Mouse (Mus musculus) limb, embryonic 13.5 days (tissue): ENCODE results near the gene Lrrc8d. TPM values are rescaled to one million over a fixed set of nuclear protein-coding genes. Genes with fewer than 3 reads are reported as not detected.

Experiments used
- ATAC-seq: fragments of 200-750 bp; cut with Nextera tagmentation; 2 replicates; pipeline ENCODE4 v1.8.0; 2017; ENCODE audit warnings: low read depth, moderate number of reproducible peaks, moderate TSS enrichment; ENCODE audit not compliant: low FRiP score
- H3K27ac ChIP-seq: fragments of 300-500 bp; sonication (generic); 2 replicates; pipeline ENCODE4 v1.5.1; 2015; ENCODE audit warnings: inconsistent platforms, mild to moderate bottlenecking, moderate library complexity
- H3K27me3 ChIP-seq: fragments of 300-500 bp; sonication (generic); 2 replicates; pipeline ENCODE4 v1.6.1; 2015; ENCODE audit warnings: mild to moderate bottlenecking, inconsistent platforms
- H3K36me3 ChIP-seq: fragments of 300-500 bp; sonication (generic); 2 replicates; pipeline ENCODE4 v1.6.1; 2015; ENCODE audit warnings: inconsistent platforms, mild to moderate bottlenecking, moderate library complexity
- H3K4me1 ChIP-seq: fragments of 300-500 bp; sonication (generic); 2 replicates; pipeline ENCODE4 v1.6.1; 2015; ENCODE audit warnings: inconsistent platforms
- H3K4me2 ChIP-seq: fragments of 300-500 bp; sonication (generic); replicated peaks from 2 replicates; pipeline ENCODE4 v1.6.1; 2015; ENCODE audit warnings: inconsistent platforms, mild to moderate bottlenecking, moderate library complexity
- H3K4me3 ChIP-seq: fragments of 300-500 bp; sonication (generic); 2 replicates; pipeline ENCODE4 v1.5.1; 2015; ENCODE audit warnings: moderate library complexity, mild to moderate bottlenecking, inconsistent platforms
- H3K9ac ChIP-seq: fragments of 300-500 bp; sonication (generic); 2 replicates; pipeline ENCODE4 v1.6.1; 2015; ENCODE audit warnings: mild to moderate bottlenecking, inconsistent platforms
- H3K9me3 ChIP-seq: fragments of 300-500 bp; sonication (generic); 2 replicates; pipeline ENCODE4 v1.6.1; 2016; ENCODE audit warnings: inconsistent platforms
- WGBS: fragments of 180-500 bp; shearing (Covaris S2); methylation state at CpG from one replicate; pipeline ENCODE4 v1.1.7; 2015; 5-methylcytosine and 5-hydroxymethylcytosine counted together
- polyA plus RNA-seq: library from polyadenylated mRNA; unstranded; fragments of >200 nt; fragmentation: Nextera tagmentation; extraction: Ambion mirVana; gene quantifications from 2 replicates; pipeline ENCODE4 v1.2.1, GENCODE M21; 2015

Lrrc8d gene
- polyA plus RNA-seq, 1 experiment from 2014 or later: 17.0 TPM

DNA sequence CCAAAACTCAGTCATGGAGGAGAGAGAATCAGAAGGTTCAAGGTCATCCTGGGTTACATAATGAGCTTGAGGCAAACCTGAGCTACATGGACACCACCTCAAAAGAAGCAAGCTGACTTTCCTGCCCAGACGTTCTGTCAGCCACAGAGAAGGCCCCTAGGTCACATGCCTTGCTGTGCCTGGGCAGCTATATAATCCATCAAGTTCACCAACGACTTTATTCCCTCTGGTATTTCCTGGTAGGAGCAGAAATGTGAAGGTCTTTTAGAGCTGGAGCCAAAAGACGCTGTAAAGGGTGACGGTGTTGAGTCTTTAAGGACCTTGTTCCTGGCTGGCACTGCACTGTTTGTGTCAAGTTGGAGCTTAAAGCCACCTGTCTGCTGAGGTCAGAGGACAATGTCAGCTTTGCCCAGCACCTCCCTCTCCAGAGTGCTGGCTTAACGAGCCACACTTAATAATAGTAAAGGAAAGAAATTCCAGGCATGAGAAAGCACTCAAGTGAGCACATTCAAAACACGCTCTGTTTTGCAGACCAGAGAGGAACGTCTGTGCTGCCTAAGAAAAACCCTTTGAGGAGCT, 129.3 kb downstream of the Lrrc8d start:
- Histone ChIP-seq H3K4me1 (peaks cover 14% of the 10 kb centered on the region), H3K4me2 (0 out of 2 replicates have a peak overlapping the region, but pooled peaks have one; percentile 11), H3K9me3 (no peaks in the 10 kb centered on the region), H3K36me3 (no peaks in the 10 kb centered on the region), H3K4me3 (no peak overlapping the region), H3K27ac (peak overlapping the region; percentile 33; the same call in 1 of the 2 replicates), H3K9ac (no peak overlapping the region), H3K27me3 (no peaks in the 10 kb centered on the region)
- 14% methylated on average over 7 of the region's 7 CpGs for WGBS
- no peak for ATAC-seq

- Histone ChIP-seq H3K9ac (no peak overlapping the region), H3K9me3 (no peaks in the 10 kb centered on the region), H3K36me3 (no peaks in the 10 kb centered on the region), H3K4me2 (no peak overlapping the region), H3K4me3 (no peak overlapping the region), H3K4me1 (peaks cover 14% of the 10 kb centered on the region), H3K27ac (no peak overlapping the region), H3K27me3 (no peaks in the 10 kb centered on the region)
- no peak for ATAC-seq
- 66% methylated on average over 7 of the region's 7 CpGs for WGBS
Observed at GRCm38 (mm10) chr5:105832140-105832539, 132.4 kb downstream of the Lrrc8d start.

DNA sequence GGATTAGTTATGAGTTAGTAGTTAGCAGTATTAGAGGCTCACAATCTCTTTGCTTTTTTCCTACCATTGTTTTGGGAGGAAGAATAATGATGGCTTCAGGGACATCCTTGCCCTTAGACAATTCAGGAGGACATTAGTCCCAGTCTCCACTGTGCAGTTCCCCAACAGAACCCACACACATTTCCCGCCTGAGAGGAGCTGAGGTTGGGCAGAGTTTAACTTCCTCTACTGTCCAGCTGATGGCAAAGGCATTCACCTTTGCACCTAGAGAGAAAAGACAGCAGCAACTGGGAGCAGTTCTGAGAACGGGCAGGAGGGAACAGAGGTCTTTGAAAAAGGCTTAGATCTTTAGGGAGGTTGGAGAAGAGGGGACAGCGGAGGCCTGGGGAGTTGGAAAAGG, 134.2 kb downstream of the Lrrc8d start:
- Histone ChIP-seq H3K9ac (no peak overlapping the region), H3K4me1 (peaks cover 14% of the 10 kb centered on the region), H3K4me3 (no peak overlapping the region), H3K9me3 (no peaks in the 10 kb centered on the region), H3K27ac (no peak overlapping the region), H3K36me3 (no peaks in the 10 kb centered on the region), H3K27me3 (no peaks in the 10 kb centered on the region), H3K4me2 (no peak overlapping the region)
- 55% methylated on average over 3 of the region's 3 CpGs for WGBS
- no peak for ATAC-seq

DNA sequence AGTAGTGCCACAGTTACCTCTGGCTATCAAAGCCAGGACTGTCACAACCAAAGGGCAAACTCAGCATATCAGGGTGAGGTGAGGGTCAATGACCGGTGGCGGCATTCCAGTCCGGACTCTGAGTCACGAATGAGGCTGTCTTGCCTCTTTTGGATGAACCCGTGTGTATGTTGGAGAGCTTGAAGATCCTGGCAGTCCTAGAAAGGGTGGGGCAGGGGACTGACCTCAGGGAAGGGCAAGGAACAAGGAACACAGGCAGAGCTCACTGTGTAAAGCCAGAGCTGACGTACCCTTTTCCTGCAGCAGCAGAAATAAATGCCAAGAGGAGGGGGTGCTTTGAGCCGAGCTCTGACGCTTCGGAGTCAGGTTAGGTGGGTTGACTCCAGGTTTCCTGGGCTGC, 136.2 kb downstream of the Lrrc8d start:
- Histone ChIP-seq H3K9ac (no peak overlapping the region), H3K36me3 (no peaks in the 10 kb centered on the region), H3K4me1 (0 out of 2 replicates have a peak, but pooled peaks cover 7% of the 10 kb centered on the region), H3K27ac (no peak overlapping the region), H3K27me3 (no peaks in the 10 kb centered on the region), H3K4me2 (no peak overlapping the region), H3K9me3 (0 out of 2 replicates have a peak, but pooled peaks cover 3% of the 10 kb centered on the region), H3K4me3 (no peak overlapping the region)
- WGBS: 75% methylated on average over 9 of the region's 9 CpGs
- ATAC-seq: no peak

DNA sequence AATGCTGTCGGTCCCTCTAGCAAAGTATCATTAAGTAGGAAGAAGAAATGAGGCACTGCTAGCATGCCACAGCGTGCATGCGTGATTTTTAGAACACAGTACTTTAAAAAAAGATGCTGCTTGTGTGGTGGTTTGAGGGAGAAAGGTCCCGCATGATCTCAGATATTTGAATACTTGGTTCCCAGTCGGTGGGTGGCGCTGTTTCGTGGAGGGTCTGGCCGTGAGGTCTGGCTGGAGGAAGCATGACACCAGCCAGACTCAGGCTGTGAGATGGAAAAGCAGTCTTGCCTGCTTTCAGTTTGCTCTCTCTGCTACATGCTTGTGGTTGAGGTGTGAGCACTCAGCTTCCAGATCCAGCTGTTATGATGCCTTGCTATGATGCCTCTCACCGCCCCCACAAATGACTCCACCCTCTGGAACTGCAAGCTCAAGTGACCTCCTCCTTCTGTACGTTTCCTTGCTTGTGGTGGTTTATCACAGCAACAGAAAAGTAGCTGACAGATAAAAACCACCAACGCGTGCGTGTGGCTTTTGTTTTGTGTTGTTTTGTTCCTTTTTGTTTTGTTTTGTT, 140.1 kb downstream of the Lrrc8d start:
- 0 out of 2 replicates have a peak, but pooled peaks cover 3% of the 10 kb centered on the region for H3K9me3 ChIP-seq
- no peaks in the 10 kb centered on the region for H3K27me3 ChIP-seq
- H3K4me3 ChIP-seq: no peak overlapping the region
- no peak for ATAC-seq
- WGBS: 74% methylated on average over 13 of the region's 13 CpGs
- H3K27ac ChIP-seq: no peak overlapping the region
- no peak overlapping the region for H3K9ac ChIP-seq
- H3K4me1 ChIP-seq: no peaks in the 10 kb centered on the region
- H3K36me3 ChIP-seq: no peaks in the 10 kb centered on the region
- no peak overlapping the region for H3K4me2 ChIP-seq

DNA sequence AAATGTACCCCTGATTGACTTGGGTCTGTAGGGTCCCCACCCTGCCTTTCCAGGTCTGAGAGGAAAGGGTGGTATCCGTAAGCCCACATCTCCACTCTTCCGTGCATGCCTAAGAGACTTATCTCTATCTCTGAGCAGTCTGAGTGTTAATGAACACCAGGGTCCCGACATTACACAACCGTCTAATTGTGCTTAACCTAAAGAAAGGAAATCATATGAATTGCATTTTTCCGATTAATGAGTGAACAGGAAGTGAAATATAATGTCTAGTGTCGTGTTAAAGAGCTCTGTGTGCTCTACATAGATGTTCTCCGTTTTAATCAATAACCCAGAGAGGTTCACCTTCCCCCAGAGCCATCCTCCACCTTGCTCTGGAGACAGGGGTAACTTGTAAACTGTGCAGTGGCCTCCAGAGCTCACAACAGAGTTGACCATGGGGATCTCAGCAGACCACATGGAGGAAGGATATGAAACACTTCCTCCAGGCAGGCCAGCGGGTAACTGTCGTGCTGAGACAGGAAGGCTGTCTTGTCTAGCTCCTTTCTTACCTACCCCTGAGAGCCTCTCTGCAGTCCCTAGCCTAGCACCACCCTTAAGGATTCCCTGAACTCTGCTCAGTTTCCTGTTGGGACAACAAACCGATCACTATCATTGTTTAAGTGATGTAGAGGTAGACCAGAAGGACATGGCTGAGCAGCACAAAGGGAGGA, 144.4 kb downstream of the Lrrc8d start:
- H3K4me2 ChIP-seq: no peak overlapping the region
- ATAC-seq: no peak
- H3K36me3 ChIP-seq: no peaks in the 10 kb centered on the region
- no peaks in the 10 kb centered on the region for H3K27me3 ChIP-seq
- H3K27ac ChIP-seq: no peak overlapping the region
- H3K4me3 ChIP-seq: no peak overlapping the region
- WGBS: 84% methylated on average over 10 of the region's 10 CpGs
- H3K4me1 ChIP-seq: peaks cover under 1% of the 10 kb centered on the region; the same call in 1 of the 2 replicates
- no peak overlapping the region for H3K9ac ChIP-seq
- 0 out of 2 replicates have a peak, but pooled peaks cover 2% of the 10 kb centered on the region for H3K9me3 ChIP-seq

- Histone ChIP-seq H3K27ac (no peak overlapping the region), H3K9ac (no peak overlapping the region), H3K27me3 (no peaks in the 10 kb centered on the region), H3K9me3 (no peaks in the 10 kb centered on the region), H3K4me3 (no peak overlapping the region), H3K36me3 (no peaks in the 10 kb centered on the region), H3K4me1 (peaks cover 9% of the 10 kb centered on the region), H3K4me2 (no peak overlapping the region)
- no peak for ATAC-seq
- 92% methylated on average over 2 of the region's 2 CpGs for WGBS
Observed at GRCm38 (mm10) chr5:105845041-105845440, 145.3 kb downstream of the Lrrc8d start.

DNA sequence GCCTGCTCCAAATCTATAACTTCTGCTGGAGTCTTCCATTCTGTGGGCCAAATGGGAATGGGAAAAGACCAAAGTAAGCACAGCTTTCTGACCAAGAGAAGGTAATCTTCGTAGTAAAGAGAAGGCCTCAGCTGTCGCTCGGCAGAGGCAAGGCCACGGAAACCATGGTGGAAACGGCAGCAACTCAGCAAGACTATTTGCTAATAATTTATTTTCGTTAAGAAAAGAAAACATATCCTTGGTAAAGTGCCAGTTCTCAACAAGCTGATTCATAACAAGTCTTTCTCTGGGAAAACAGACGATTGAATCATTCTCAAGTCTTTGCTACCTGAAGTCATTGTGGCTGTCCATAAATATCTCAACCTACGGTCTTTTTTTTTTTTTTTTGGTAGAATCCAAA, 148.0 kb downstream of the Lrrc8d start:
- no peak overlapping the region for H3K9ac ChIP-seq
- peaks cover 11% of the 10 kb centered on the region for H3K4me1 ChIP-seq
- ATAC-seq: no peak
- no peak overlapping the region for H3K4me2 ChIP-seq
- H3K9me3 ChIP-seq: no peaks in the 10 kb centered on the region
- no peaks in the 10 kb centered on the region for H3K36me3 ChIP-seq
- WGBS: 86% methylated on average over 8 of the region's 8 CpGs
- no peak overlapping the region for H3K4me3 ChIP-seq
- no peak overlapping the region for H3K27ac ChIP-seq
- H3K27me3 ChIP-seq: no peaks in the 10 kb centered on the region

DNA sequence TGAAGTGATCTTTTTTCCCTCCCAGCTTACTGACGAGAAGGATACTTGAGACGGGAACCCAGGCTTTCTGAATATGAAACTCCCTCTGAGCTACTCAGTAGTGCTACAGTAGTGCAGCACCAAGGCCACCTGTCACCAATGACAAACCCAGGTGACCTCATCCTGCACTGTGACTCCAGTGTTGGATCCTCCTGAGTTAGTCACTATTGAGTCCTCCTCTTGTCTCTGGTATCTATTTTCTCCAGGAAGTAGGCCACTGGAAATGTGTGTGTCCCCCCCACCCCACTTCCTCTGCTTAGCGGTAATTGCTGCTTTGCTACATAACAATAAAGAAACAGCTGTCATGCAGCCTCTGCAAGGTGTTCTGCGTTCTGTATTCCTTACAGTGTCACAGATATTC, 149.5 kb downstream of the Lrrc8d start:
- Histone ChIP-seq H3K4me1 (peaks cover 15% of the 10 kb centered on the region), H3K9ac (no peak overlapping the region), H3K4me3 (no peak overlapping the region), H3K27me3 (no peaks in the 10 kb centered on the region), H3K9me3 (no peaks in the 10 kb centered on the region), H3K4me2 (no peak overlapping the region), H3K27ac (no peak overlapping the region), H3K36me3 (no peaks in the 10 kb centered on the region)
- WGBS: 64% methylated on average over 4 of the region's 4 CpGs
- ATAC-seq: no peak

DNA sequence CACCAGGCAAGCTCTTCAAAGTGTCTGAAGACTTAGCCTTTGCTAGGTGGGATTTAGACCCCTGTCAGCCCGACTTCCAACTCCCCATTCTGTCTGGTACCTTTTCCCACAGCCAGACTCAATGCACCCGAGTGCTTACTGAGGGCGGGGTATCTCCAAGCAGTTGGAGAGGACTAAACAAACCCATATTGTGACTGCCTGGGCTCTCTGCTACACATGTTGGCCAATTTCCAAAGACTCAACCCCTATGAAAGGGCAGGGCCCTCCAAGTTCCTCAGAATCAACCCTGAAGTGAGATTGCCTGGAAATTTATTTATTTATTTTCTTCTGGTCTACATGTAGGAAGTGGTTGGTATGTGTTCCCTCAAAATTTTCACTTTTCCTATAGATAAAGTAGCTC, 149.9 kb downstream of the Lrrc8d start:
- H3K27me3 ChIP-seq: no peaks in the 10 kb centered on the region
- no peaks in the 10 kb centered on the region for H3K36me3 ChIP-seq
- no peak overlapping the region for H3K4me3 ChIP-seq
- H3K9ac ChIP-seq: no peak overlapping the region
- H3K27ac ChIP-seq: no peak overlapping the region
- no peak overlapping the region for H3K4me2 ChIP-seq
- 55% methylated on average over 3 of the region's 3 CpGs for WGBS
- no peak for ATAC-seq
- peaks cover 15% of the 10 kb centered on the region for H3K4me1 ChIP-seq
- H3K9me3 ChIP-seq: no peaks in the 10 kb centered on the region

GRCm38 (mm10) chr5:105853271-105853670, 153.5 kb downstream of the Lrrc8d start:
- no peak for ATAC-seq
- H3K36me3 ChIP-seq: no peaks in the 10 kb centered on the region
- peaks cover 24% of the 10 kb centered on the region for H3K4me1 ChIP-seq
- 83% methylated on average over 9 of the region's 9 CpGs for WGBS
- no peak overlapping the region for H3K9ac ChIP-seq
- H3K4me2 ChIP-seq: no peak overlapping the region
- H3K4me3 ChIP-seq: no peak overlapping the region
- H3K27ac ChIP-seq: no peak overlapping the region
- H3K9me3 ChIP-seq: no peaks in the 10 kb centered on the region
- no peaks in the 10 kb centered on the region for H3K27me3 ChIP-seq

DNA sequence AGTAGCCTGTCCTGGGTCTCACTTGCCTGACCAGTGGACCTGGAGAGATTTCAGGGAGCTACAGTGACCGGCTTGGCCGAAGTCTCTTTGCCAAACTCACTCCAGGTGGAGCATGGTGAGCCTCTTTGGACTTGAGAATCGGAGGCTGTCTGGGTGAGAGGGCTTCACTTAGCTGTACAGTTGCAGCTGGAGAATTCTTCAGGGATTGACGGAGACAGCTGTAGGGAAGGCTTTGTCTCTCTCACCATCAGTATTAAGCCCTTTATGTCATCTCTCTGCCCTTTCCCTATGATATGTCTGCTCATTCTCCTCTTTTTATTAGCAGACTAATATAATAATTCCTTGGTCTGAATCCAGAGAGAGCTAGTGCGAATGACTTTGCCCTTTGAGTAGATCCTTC, 157.7 kb downstream of the Lrrc8d start:
- Histone ChIP-seq H3K27ac (peak overlapping the region; percentile 48; the same call in 1 of the 2 replicates), H3K4me2 (no peak overlapping the region), H3K4me3 (no peak overlapping the region), H3K27me3 (no peaks in the 10 kb centered on the region), H3K9ac (0 out of 2 replicates have a peak overlapping the region, but pooled peaks have one; percentile 19), H3K4me1 (peaks cover 19% of the 10 kb centered on the region), H3K36me3 (no peaks in the 10 kb centered on the region), H3K9me3 (no peaks in the 10 kb centered on the region)
- 63% methylated on average over 5 of the region's 5 CpGs for WGBS
- no peak for ATAC-seq
